9 mouse cellular contexts compared by ENCODE assay signal in genomic region chr9:56851778-56852177, GRCm38 (mm10). TPM values are rescaled to one million over a fixed set of nuclear protein-coding genes. Genes with fewer than 3 reads are reported as not detected.
DNase-seq lines count a peak whose midpoint lies in the region; ATAC-seq and TF ChIP-seq lines count a peak whose summit lies in the region.
"Had no signal": no experiment of that assay in that cellular context is flagged by ENCODE, and none has a peak within 500 bp of the region (broad histone marks: within the 10 kb centered on the region; RNA-seq: fewer than 3 reads in every experiment).

No protein-coding gene starts in this region.

- no peak overlapping the region for H3K27ac ChIP-seq in kidney, postnatal 0 days
- H3K27ac ChIP-seq in limb, embryonic 12.5 days, result 0 out of 2 replicates have a peak overlapping the region, but pooled peaks have one; percentile 35
- peak overlapping the region; percentile 64; the same call in 1 of the 2 replicates for H3K27ac ChIP-seq in stomach, embryonic 14.5 days (ENCODE audit: low read length)
- H3K27ac ChIP-seq: liver, embryonic 15.5 days had no signal

- DNase-seq in kidney, postnatal 0 days (ENCODE audit: low spot score), result peak; percentile 69
- DNase-seq in kidney, adult 11 months, result no peak
- DNase-seq in gastrocnemius, postnatal 4 days (ENCODE audit: low spot score in 2 of 2), result peak; percentile 66 to 76
- DNase-seq in thymus, postnatal 10 days (ENCODE audit: low spot score in 2 of 2), result no peak
- no peak for DNase-seq in layer of hippocampus, postnatal 10 days (ENCODE audit: low spot score in 2 of 2)
- no peak for DNase-seq in thymus, postnatal 14 days

- H3K4me3 ChIP-seq in kidney, postnatal 0 days (replicated peaks; ENCODE audit: low read depth, low read length), result no peak overlapping the region
- no peak overlapping the region for H3K4me3 ChIP-seq in limb, embryonic 12.5 days (replicated peaks)
- H3K4me3 ChIP-seq in stomach, embryonic 14.5 days (ENCODE audit: low read depth, low read length), result no peak overlapping the region
- H3K4me3 ChIP-seq: liver, embryonic 15.5 days had no signal

- 0 out of 2 replicates have a peak, but pooled peaks have one; percentile 42 for ATAC-seq in kidney, postnatal 0 days (replicated peaks; ENCODE audit: low FRiP score, low read depth)
- peak; percentile 67; the same call in 1 of the 2 replicates for ATAC-seq in limb, embryonic 12.5 days (ENCODE audit: insufficient number of reproducible peaks, insufficient read depth, low FRiP score, low TSS enrichment, low read depth)
- peak; percentile 86 for ATAC-seq in stomach, embryonic 14.5 days (ENCODE audit: insufficient number of reproducible peaks, insufficient read depth, low FRiP score, low read depth)

- H3K36me3 ChIP-seq in kidney, postnatal 0 days (ENCODE audit: insufficient read depth, low read length), result no peaks in the 10 kb centered on the region
- no peaks in the 10 kb centered on the region for H3K36me3 ChIP-seq in limb, embryonic 12.5 days
- no peaks in the 10 kb centered on the region for H3K36me3 ChIP-seq in stomach, embryonic 14.5 days (ENCODE audit: control insufficient read depth, insufficient read depth, low read length)
- H3K36me3 ChIP-seq: liver, embryonic 15.5 days had no signal

- H3K27me3 ChIP-seq in kidney, postnatal 0 days (ENCODE audit: insufficient read depth, low read length), result no peaks in the 10 kb centered on the region
- H3K27me3 ChIP-seq in limb, embryonic 12.5 days, result peaks cover 1% of the 10 kb centered on the region; the same call in 1 of the 2 replicates
- no peaks in the 10 kb centered on the region for H3K27me3 ChIP-seq in stomach, embryonic 14.5 days (ENCODE audit: control insufficient read depth, insufficient read depth, low read length)
- H3K27me3 ChIP-seq: liver, embryonic 15.5 days had no signal

- H3K9me3 ChIP-seq in kidney, postnatal 0 days (replicated peaks; ENCODE audit: low read length), result no peaks in the 10 kb centered on the region
- H3K9me3 ChIP-seq in limb, embryonic 12.5 days, result no peaks in the 10 kb centered on the region
- H3K9me3 ChIP-seq in stomach, embryonic 14.5 days (ENCODE audit: control insufficient read depth, low read depth, low read length), result no peaks in the 10 kb centered on the region
- H3K9me3 ChIP-seq: liver, embryonic 15.5 days had no signal

- 0 out of 2 replicates have a peak overlapping the region, but pooled peaks have one; percentile 10 for H3K9ac ChIP-seq in kidney, postnatal 0 days (ENCODE audit: low read depth, low read length)
- H3K9ac ChIP-seq in limb, embryonic 12.5 days (replicated peaks), result no peak overlapping the region
- no peak overlapping the region for H3K9ac ChIP-seq in stomach, embryonic 14.5 days (replicated peaks; ENCODE audit: low read depth, low read length)
- H3K9ac ChIP-seq: liver, embryonic 15.5 days had no signal

- H3K4me1 ChIP-seq in kidney, postnatal 0 days (replicated peaks; ENCODE audit: insufficient read depth, low read length), result no peaks in the 10 kb centered on the region
- H3K4me1 ChIP-seq in limb, embryonic 12.5 days (replicated peaks), result peaks cover 12% of the 10 kb centered on the region
- H3K4me1 ChIP-seq in stomach, embryonic 14.5 days (ENCODE audit: control insufficient read depth, insufficient read depth, low read length), result peaks cover 14% of the 10 kb centered on the region; the same call in 1 of the 2 replicates
- H3K4me1 ChIP-seq: liver, embryonic 15.5 days had no signal

- WGBS in kidney, postnatal 0 days, result 29% methylated on average over 11 of the region's 11 CpGs
- 40% methylated on average over 11 of the region's 11 CpGs for WGBS in limb, embryonic 12.5 days
- 14% methylated on average over 11 of the region's 11 CpGs for WGBS in stomach, embryonic 14.5 days

- no peak overlapping the region for H3K4me2 ChIP-seq in kidney, postnatal 0 days (ENCODE audit: low read length)
- H3K4me2 ChIP-seq in limb, embryonic 12.5 days, result no peak overlapping the region
- H3K4me2 ChIP-seq in stomach, embryonic 14.5 days (replicated peaks; ENCODE audit: low read depth, low read length), result peak overlapping the region; percentile 11
- H3K4me2 ChIP-seq: liver, embryonic 15.5 days had no signal

- no peak for TF ChIP-seq CTCF in kidney, postnatal 0 days (IDR thresholded peaks at IDR 0.05; ENCODE audit: low read depth)

RNA-seq across cellular contexts. Expression of gene Odf3l1, which starts 12.7 kb away (rescaled TPM):
- 0.11 TPM in 1 of 2 replicates, not detected in the other for polyA plus RNA-seq in kidney, postnatal 0 days (2015; fragmentation: Nextera tagmentation; extraction: Ambion mirVana)
- 1 to 10 TPM; 1.1 to 1.6 TPM for total RNA-seq in gastrocnemius, postnatal 4 days (2021)
- polyA plus RNA-seq in limb, embryonic 12.5 days (2016; fragmentation: Nextera tagmentation; extraction: Ambion mirVana), result 0.52 and 0.53 TPM in 2 replicates
- polyA plus RNA-seq in stomach, embryonic 14.5 days (2014; fragmentation: Nextera tagmentation; extraction: Ambion mirVana), result 1.7 and 1.9 TPM in 2 replicates
- total RNA-seq in layer of hippocampus, postnatal 10 days (2021), result under 1 TPM in 1 of 2 experiments, not detected in 1; 0.34 TPM

RNA-seq across cellular contexts. Expression of gene Cspg4, which starts 13.1 kb away (rescaled TPM):
- polyA plus RNA-seq in kidney, postnatal 0 days (2015; fragmentation: Nextera tagmentation; extraction: Ambion mirVana), result 18.1 and 19.8 TPM in 2 replicates
- total RNA-seq in gastrocnemius, postnatal 4 days (2021), result 10 to 100 TPM; 44.4 to 46.1 TPM
- polyA plus RNA-seq in limb, embryonic 12.5 days (2016; fragmentation: Nextera tagmentation; extraction: Ambion mirVana), result 13.8 and 17.5 TPM in 2 replicates
- 16.1 and 17.5 TPM in 2 replicates for polyA plus RNA-seq in stomach, embryonic 14.5 days (2014; fragmentation: Nextera tagmentation; extraction: Ambion mirVana)
- 10 to 100 TPM; 37.0 to 37.5 TPM for total RNA-seq in layer of hippocampus, postnatal 10 days (2021)

RNA-seq across cellular contexts. Expression of gene Lingo1, which starts 55.5 kb away (rescaled TPM):
- 2.6 and 3.2 TPM in 2 replicates for polyA plus RNA-seq in kidney, postnatal 0 days (2015; fragmentation: Nextera tagmentation; extraction: Ambion mirVana)
- 1 to 10 TPM; 3.2 TPM for total RNA-seq in gastrocnemius, postnatal 4 days (2021)
- polyA plus RNA-seq in limb, embryonic 12.5 days (2016; fragmentation: Nextera tagmentation; extraction: Ambion mirVana), result 2.1 and 2.5 TPM in 2 replicates
- 3.0 and 3.5 TPM in 2 replicates for polyA plus RNA-seq in stomach, embryonic 14.5 days (2014; fragmentation: Nextera tagmentation; extraction: Ambion mirVana)
- 100 to 1,000 TPM; 285 to 307 TPM for total RNA-seq in layer of hippocampus, postnatal 10 days (2021)

Comparison
In these comparisons a context has a peak if more than half of its experiments do, and no peak if none do; other contexts are left out.
1. DNase-seq: peak in kidney, postnatal 0 days (single experiment) and gastrocnemius, postnatal 4 days (2 of 2); none in kidney, adult 11 months (single experiment), thymus, postnatal 10 days (0 of 2), layer of hippocampus, postnatal 10 days (0 of 2) and thymus, postnatal 14 days (single experiment).
2. Peak in every context shown above with its lines, with median percentiles within 50 percentile points of each other: ATAC-seq.